Mouse (Mus musculus) CD4-positive helper T cell, adult 2 months (primary cell): ENCODE data around the gene 4921507P07Rik.
"Not testable (repeated sequence)": the region's sequence is repeated elsewhere in the genome, so short reads cannot be mapped to it uniquely, and the experiment has no call there.

ENCODE experiments used
- DNase-seq: peaks from one replicate; pipeline ENCODE4 v3.0.0-alpha.2; 2012; ENCODE audit warnings: low read depth, missing footprints, low spot score

4921507P07Rik gene

DNA sequence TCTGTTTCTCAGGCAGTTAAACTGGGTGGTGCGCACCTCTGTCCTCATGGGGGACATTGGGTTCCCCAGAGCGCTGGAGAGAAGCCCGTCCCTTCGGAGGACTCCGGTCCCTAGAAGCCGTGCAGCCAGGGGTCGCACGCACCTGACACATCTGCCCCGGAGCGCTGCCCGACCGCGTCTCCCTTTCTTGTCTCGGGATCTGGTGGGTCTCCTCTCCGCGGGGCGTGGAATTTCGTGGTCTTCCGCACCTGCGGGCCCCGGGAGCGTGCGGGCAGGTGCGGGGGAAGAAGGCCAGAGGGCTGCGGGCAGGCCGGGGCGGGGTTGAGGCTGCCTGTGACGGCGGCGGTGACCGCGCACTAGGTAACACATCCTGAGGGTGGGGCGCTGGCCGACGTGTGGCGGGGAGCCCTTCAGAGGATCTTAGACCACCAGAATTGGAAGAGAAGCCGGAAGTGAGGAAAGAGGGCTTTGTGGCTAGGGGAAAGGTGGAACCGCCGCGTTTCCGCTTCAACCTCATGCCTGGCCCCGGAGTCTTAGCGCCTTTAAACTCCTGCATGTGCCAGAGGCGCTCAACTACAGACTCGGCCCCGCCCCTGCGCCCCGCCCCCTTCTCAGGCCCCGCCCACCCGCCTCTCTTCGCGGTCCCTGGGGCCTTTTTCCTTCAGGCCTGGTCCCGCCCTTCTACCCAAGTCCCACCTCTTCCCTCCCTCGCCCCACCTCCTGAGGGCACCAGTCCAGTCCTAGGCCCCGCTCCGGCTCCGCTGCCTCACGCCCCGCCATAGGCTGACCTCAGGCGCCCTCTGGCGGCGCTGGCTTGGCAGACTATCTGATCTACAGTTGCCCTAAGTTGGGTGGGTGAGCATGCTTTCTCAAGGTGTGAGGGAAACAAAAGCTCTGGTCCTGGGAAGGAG, at the start of gene 4921507P07Rik:
TSS of gene 4921507P07Rik (minus strand) at position 332 of the 911 bp plus-strand sequence.
- DNase-seq, result peak; percentile 94

DNA sequence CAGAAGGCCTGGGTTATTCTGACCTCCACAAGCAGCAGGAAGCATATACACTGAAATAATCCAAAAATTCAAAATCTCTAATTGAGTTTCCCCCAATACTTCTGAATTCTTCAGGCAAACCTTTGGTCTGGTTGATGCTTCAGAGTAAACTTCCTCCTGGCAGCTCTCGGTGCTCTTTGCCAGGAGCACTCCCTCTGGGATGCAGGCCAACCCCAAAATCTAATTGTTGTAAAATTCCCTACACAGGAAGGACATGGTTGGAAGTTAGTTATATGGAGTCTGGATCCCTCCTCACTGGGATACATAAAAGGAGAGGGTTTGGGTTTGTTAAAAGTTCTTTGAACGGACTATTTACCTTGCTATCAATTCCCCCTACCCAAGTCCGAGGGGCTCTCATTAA, 48.3 kb upstream of the 4921507P07Rik start:
- DNase-seq, result no peak

DNA sequence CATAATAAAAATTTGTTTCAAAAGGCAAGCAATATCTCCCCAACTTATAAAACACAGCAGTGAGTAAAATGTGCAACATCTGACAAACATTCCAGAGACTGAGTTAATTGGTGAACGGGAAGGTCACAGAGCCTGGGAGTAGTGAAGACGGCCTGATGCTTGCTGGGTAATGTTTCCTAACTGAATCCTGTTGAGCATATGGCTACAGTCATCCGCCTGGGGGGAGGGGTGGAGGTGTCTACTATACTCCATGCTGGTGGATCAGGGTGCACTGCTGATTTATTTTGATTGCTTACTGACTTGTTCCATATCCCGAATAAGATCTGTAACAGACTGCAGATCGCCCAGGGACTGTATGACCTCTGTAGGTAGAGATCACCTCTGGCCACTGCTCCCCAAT, 45.5 kb upstream of the 4921507P07Rik start:
- no peak for DNase-seq

DNA sequence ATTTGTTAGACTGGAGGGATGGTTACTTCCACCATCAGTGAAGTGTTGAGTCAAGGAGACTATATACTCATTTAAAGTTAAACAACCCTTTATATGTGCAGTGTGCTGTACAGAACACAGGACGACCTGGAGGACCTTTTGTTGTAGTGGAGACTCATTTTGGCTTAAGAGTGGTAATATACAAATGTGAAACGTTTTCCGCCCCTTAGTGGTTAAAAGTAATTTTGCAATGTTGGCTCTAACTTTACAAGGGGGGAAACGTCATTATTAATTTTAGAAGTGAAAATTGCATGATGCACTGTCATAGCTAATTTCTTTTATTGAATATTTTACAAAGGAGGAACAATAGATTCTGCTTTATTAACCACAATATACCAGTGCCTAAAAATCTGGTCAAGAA, 43.9 kb upstream of the 4921507P07Rik start:
- DNase-seq, result no peak

DNA sequence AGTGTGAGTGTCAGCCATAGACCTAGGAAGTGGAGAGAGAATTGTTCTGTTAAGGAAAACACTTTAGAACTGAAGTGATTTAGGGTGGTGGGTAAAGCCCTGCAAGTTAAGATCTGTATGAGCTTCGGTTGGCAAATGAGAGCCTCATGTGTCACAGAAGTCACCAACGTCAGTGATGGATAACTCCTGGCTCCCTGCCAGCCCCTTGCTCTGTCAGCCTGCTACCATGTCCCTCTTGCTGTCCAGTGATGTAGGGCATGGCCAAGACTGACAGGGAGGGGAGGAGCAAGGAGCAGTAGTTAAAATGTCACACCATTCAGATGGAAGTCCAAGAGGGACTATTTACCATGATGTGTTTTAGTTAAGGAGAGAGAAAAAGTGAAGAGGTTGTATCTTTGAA, 43.2 kb upstream of the 4921507P07Rik start:
- DNase-seq, result no peak

DNA sequence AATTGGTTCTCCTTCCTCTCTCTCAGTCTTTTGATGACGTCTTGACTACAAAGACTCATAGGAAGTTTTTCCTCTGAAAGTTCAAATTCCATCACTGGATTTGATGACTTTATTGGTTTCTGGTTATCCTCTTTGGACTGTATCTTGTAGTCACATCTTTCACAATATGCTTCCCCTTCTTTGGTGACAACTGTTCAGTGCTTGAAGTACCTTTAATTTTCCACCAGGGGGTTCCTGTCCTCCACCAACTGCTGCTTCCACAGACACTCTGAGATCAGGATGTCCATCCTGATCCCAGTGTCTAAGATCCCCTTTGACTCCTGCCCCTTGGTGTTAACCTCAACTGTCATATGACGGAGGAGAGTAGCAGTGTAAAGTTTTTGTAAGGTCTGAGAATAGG, 29.7 kb upstream of the 4921507P07Rik start:
- not testable (repeated sequence) for DNase-seq

DNA sequence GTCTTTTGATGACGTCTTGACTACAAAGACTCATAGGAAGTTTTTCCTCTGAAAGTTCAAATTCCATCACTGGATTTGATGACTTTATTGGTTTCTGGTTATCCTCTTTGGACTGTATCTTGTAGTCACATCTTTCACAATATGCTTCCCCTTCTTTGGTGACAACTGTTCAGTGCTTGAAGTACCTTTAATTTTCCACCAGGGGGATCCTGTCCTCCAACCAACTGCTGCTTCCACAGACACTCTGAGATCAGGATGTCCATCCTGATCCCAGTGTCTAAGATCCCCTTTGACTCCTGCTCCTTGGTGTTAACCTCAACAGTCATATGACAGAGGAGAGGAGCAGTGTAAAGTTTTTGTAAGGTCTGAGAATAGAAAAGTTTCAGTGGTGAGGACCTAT, 21.8 kb upstream of the 4921507P07Rik start:
- DNase-seq, result not testable (repeated sequence)

DNA sequence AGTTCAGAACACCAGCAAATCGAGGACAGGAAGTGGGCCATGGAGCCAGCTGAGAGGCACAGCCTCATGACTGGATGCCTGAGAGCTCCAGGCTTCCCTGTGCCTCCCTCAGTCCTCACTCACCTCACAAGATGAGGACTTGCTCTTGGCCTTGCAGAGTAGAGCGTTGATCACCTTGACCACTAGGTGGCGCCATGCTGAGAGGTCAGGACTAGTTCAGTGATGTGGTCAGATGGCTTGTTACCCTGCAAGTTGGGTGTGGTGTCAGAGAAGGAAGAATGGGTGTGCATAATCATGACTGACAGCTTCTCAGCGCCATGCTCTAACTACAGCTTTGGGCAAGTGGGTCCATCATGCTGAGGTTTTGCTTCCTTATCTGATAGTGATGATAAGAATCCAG, 5.2 kb upstream of the 4921507P07Rik start:
- peak; percentile 75 for DNase-seq

DNA sequence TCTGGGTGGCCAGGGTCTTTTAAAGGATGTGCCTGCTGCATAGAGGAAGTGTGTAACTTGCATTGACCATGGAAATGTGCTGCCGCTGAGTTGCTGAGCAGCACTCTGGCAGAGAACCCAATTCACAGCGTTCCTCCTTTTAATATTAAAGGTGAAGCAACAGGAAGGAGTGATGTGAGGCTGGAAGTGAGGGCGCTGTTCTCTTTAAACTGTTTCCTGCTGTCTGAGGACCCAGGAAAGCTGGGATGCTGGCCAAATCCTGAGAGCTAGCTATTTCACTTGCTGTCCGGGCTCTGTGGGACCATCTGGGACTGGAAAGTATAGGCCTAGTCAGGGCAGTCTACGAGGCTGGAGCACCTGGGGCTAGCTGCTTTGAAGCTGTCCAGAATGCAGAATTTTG, 2.1 kb upstream of the 4921507P07Rik start:
- no peak for DNase-seq

DNA sequence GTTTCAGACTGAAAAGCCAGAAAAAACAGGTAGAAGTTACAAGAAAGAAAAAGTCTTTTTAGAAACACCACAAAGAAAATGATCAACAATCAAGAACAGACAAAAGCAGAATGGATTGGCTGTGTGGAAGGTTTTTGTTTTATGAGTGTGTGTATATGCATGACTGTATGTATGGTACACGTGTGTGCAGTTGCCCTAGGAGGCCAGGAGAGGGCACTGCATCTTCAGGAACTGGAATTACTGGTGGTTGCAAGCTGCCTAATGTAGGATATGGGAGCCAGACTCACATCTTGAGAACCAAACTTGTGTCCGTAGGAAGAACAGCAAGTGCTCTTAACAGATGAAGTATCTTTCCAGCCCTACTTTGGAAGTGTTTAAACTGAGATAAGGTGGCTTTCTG, 2.1 kb downstream of the 4921507P07Rik start:
- peak; percentile 12 for DNase-seq

DNA sequence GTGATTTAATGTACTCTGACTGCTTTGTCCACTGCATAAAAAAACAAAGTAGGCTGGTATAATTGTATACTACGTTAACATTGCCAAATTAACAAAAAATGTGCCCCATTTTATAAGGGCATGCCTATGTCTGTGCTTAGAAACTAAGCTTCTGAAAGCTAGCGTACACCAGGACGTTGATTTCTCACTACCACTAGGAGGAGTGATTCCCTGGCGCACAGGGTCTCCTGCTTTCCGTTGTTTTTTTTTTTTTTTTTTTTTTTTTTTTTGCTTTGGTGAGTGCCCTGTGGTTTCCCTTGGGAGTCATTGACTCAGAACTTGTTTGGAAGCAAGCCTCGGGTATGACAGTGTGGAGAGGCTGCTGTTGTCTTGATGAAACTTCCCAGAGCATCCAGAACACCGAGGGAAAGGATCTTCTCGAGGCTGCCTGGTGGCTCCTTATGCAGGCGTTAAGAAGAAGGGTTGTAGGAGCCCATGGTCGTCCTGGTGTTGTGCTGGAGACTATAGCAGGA, 3.0 kb downstream of the 4921507P07Rik start:
- no peak for DNase-seq

DNA sequence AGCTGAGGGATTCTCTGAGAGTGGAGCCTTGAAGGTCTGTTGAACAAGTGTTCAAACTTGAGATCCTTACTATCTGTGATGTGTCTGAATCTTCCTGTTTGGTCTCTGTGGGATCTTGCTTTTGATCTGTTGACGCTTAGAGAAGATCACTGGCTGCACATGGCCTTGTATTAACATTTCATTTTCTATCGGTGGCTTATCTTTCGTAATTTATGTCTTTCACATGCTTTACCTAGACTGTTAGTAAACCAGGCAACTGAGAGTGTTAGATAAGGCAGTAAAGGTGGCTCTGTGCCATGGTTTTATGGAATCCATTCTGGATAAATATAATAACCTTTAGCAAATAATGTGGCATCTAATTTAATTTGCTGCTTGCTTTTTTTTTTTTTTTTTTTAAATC, 6.2 kb downstream of the 4921507P07Rik start:
- no peak for DNase-seq

DNA sequence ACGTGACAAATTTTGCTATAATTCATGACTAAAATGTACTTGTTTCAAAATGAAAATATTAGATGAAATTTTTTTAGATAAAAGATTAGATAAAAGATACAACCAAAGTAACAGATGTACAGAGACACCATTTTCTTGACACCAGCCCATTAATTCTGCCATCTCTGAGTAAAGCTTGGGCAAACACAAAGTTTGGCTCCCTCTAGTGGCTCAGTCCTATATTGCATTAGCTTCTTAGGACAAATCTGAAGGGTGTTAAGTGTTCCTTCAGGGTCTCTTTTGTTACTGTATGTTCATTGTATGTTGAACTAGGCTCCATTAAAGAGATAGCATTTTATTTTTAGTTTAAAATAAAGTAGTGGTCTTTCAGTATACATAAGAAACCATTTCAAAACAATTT, 8.2 kb downstream of the 4921507P07Rik start:
- peak; percentile 73 for DNase-seq

DNA sequence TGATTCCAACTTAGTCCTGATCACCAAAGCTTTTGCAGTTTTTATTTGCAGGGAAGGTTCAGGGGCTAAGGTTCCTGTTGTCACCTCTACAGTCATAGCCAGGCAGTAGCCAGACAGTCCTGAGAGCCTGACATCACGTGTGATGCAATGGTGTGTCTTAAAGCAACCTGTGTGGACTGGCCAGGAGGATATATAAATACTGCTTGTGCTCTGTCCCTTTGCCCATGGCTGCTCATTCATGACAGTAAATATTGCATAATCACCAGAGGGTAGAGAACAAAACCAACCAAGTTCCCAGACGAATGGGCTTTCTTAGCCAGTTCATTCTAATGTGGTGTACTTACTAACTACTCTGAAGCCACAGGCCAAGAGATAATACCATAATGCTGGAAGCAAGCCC, 9.0 kb downstream of the 4921507P07Rik start:
- no peak for DNase-seq

DNA sequence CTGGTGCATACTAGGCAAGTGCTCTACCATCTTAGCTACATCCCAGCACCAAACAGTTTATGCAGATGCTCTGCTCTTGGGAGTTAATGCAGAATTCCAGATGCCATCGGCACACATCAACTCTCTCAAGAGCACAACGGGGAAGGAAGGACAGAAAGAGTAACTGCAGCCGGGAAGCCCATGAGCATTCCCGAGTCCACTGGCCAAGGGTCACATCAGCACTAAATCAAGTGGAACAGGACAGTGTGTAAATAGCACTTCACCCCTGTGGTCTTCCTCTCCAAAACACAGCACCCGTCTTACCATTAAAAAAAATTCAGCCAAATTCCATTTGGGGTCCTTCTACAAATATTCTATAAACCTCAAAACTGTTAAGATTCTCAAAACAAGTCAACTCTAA, 10.1 kb downstream of the 4921507P07Rik start:
- no peak for DNase-seq

DNA sequence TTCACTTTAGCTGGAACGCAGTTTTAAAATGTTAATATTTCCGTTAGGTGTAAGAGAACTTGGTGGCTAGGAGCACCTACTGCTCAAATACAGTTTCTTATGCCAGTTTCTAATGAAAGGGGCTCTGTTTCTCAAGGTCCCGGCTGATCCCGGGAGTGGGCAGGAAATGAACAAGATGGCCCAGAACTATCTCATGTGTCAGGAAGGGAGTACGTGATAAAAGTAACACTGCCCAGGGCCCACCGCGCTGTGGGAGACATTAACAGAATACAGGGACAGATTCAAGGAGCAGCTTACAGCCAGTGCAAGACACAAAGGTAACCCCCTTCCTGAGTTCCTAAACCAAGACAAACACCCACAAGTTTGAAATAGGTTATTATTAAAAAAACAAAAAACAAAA, 10.7 kb downstream of the 4921507P07Rik start:
- no peak for DNase-seq

DNA sequence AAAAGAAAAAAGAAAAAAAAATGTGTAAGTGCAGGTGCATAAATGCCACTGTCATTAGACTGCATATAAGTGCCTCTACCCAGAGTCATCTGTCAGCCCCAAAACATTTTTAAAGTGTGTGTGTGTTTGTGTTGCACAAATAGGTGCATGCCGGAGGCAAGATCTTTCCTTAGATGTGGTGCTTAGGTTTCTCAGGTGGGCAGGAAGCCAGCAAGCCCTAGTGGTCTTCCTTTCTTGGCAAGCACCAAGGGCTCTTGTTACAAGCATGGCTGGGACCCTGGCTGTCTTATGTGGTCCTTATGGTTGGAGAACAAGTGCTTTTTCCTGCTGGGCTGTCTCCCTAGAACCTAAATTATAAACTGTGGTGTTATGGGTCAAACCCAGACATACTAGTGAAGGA, 24.8 kb downstream of the 4921507P07Rik start:
- DNase-seq, result no peak

DNA sequence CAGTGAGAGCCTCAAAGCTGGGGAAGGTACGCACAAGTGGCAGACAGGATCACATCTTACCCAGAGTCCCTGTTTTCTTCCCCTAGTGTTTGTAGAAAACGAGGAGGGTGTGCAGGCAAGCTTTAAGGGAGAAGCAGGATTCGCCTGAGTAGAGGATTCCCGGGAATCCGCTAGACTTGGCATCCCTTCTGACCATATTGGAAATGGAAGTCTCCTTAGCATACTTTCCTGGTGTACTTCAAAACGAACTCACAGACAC, 29.5 kb downstream of the 4921507P07Rik start:
- DNase-seq, result no peak

DNA sequence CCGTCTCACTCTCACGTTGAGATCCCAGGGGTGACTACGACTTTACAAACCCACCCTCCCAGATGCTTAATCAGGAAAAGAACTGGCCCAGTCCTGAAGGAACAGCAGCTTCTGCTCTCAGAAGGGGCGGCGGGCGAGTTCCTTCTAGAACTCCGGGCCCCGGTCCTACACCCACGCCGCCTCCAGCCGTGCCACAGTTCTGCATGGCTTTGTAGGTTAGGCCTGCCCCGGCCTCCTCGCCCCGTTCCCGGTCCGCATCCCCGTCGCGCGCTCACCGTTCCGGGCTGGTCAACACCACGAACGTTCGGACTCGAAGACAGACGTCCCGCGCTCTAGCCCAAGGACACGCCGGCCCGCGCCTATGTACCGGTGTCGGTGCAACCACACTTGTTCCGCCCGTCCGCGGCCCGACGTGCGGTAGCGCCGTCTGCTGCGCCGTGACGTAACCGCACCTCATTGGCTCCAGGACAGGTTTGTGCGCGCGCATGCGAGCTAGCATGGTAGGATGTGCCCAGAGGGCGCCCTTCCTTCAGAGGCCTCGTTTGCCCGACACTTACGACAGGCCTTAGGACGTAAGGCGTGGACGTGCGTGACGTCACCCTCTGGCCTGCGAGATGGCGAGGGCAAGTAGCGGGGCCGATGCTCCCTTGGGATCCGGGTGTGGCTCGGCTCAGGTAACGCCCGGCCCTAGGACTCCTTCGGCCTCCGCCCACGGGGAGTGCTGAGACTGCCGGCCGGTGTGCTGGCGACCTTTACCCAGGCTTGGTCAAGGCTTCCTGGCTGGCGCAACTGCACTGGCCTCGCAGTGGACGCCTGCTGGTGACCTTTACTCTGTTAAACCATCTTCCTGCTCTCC, 30.1 kb downstream of the 4921507P07Rik start, which contains the start of gene Cycs:
TSS of gene Cycs (minus strand) at position 398 of the 856 bp plus-strand sequence.
- peak; percentile 100 for DNase-seq

DNA sequence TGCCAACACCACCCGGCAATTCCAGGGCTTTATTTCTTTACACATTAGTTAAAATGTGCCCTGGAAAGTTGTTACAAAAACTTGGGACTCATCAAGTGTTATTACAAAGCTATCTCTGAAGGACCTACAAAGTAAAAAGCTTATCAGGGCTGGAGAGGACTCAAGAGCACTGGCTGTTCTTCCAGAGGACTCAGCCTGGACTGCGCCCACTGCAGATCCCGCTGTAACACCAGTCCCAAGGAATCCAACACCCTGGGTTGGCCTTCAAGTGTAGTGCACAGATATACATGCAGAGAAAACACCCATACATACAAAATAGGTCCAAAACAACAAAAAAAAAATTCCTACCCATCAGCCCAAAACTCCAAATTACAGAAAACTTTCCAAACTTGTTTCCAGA, 32.8 kb downstream of the 4921507P07Rik start:
- no peak for DNase-seq

DNA sequence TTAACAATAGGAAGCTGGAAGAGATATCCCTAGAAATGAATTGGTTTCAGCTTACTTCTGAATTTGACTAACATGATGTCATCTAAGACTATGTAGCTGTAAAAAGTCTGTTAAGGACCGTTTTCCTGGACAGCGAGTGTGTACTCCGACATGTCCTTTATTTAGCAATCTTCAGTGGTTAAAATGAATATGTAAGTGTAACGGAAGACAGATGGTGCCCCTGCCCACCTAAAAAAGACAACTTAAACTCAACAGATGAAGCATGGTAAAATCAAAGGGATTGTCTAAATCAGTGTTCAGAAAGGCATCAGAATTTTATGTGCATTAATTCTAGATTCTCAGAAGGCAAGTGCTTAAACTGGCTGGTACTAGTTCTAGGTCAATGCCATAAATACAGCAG, 34.0 kb downstream of the 4921507P07Rik start:
- DNase-seq, result no peak

DNA sequence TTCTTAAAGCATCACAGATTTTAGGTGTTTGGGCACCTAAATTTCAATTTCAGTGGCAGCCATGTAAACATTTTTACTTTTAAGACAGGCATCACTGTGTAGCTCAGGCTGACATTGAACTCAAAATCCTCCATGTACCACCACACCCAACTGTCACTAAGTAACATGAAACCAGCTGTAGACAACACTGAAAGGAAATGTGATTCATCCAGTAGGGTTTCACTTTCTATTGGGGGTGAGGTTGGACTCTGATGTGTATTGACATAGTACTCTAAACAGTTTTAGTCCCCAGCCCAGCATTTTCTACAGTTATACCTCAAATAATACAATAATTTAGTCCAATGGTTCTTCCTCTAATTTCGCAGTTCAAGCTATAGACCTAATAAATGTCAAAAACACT, 35.7 kb downstream of the 4921507P07Rik start:
- peak; percentile 54 for DNase-seq

DNA sequence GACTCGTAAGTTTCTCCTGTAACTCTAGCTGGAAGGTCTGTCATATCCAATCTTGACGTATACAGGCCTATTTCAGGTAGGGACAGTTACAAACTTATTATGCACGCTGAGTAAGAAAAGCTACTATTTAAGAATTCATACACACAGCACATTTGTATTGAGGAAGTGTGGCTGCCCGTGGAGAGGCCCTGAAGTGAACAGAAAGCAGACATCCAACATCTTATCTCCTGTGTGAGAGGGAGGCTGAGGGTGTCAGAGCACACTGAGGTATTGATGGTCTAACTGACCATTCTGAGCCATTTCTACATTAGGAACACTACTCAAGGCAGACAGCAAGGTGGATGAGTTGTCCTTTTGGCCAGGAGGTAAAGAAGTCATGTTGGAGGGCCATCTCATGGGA, 37.6 kb downstream of the 4921507P07Rik start:
- no peak for DNase-seq
